Mouse (Mus musculus) kidney, postnatal 10 days (tissue): ENCODE measurements around the gene Tsc2.

ENCODE experiments used
- DNase-seq: peaks from one replicate; pipeline ENCODE4 v3.0.0; 2021; ENCODE audit warnings: mixed read lengths

The Tsc2 gene

DNA sequence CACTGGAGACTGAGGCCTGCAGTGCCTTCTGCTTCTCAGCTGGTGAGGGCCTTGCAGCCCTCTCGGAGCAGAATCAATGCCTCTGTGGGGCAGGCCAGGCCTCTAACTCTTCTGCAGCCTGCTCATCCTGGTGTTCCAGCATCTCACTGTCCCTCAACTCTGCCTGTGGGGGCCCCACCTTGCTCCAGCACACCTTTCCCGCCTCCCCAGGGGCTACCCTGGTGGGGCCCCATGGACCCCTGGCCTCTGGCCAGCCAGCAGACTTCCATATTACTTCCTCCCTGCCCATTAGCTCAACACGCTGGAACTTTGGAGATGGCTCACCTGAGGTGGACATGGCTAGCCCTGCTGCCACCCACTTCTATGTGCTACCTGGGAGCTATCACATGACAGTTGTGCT is 67.3 kb downstream of the Tsc2 start:
- DNase-seq, result no peak

- no peak for DNase-seq
Measured at GRCm38 (mm10) chr17:24564422-24564821, 68.0 kb downstream of the Tsc2 start.

GRCm38 (mm10) chr17:24563638-24564037 is 68.8 kb downstream of the Tsc2 start:
- no peak for DNase-seq

GRCm38 (mm10) chr17:24561592-24561991 is 70.8 kb downstream of the Tsc2 start:
- no peak for DNase-seq

DNA sequence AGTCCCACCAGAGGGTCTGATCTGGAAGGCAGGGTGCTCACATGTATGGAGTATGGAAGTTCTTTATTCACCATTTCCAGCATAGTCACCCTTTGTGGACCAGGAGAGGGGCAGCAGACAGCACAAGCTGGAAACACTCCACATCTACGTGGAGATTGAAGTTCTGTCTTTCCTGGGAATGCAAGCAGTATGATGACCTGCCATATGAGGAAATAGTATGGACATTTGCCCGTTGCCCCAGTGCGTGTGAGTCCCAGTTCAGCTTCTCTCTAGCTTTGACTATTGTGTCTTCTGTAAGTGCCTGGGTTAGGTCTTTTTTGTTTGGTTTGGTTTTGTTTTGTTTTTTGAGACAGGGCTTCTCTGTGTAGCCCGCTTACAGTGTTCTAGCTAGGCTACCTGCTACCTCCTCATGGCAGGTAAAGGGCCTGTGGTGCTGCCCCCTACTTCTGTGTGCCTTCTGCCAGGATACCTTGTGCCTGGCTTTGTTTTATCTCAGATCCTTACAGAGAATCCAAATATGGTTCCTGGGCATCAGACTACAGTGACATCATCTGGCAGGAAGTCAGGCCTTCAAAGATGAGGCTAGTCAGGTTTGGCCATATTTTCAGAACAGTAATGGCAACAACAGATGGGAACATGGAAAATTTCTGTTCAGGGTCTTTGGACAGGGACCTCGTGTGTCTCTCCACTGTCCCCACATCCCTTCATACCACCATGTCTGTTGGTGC is 72.0 kb downstream of the Tsc2 start:
- no peak for DNase-seq

GRCm38 (mm10) chr17:24559146-24559545 is 73.3 kb downstream of the Tsc2 start:
- peak; percentile 49 for DNase-seq

- peak; percentile 60 for DNase-seq
Measured at GRCm38 (mm10) chr17:24558600-24559099, 73.8 kb downstream of the Tsc2 start.

DNA sequence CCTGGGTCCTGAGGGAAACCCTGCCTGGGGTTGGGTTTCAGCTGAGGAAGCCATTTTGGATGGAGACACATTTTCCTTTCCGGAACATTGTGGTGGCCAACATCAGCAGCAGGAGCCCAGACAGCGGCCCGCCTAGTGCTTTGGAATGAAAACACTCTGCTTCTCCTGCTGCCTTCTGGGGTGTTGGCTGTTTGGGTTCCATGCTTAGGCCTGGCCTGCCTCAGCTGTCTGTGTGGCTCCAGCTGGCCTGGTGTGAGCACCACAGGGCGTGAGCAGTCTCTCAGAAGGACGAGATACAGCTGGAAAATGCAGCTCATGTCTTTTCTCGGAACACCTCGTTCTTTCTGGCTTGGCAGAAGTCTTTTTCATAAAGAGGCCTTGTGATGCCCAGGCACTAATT is 75.3 kb downstream of the Tsc2 start:
- no peak for DNase-seq

DNA sequence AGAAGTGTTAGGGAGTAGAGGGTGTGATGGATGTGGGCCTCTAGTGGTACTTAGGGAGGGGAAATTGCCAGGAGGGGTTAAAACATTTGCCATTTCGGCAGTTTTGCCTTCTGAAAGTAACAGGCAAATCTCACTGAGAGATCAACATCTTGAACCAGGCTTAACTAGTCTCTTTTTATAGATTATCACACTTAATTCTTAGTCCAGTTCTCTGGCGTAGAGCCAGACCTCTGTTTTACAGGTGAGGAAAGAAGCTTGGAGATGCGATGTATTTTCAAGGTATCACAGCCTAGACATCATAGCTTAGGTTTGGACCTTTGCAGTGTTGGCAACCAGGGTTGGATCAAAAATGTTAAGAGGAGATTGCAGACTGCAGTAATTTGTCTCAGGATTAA is 81.4 kb downstream of the Tsc2 start:
- no peak for DNase-seq

DNA sequence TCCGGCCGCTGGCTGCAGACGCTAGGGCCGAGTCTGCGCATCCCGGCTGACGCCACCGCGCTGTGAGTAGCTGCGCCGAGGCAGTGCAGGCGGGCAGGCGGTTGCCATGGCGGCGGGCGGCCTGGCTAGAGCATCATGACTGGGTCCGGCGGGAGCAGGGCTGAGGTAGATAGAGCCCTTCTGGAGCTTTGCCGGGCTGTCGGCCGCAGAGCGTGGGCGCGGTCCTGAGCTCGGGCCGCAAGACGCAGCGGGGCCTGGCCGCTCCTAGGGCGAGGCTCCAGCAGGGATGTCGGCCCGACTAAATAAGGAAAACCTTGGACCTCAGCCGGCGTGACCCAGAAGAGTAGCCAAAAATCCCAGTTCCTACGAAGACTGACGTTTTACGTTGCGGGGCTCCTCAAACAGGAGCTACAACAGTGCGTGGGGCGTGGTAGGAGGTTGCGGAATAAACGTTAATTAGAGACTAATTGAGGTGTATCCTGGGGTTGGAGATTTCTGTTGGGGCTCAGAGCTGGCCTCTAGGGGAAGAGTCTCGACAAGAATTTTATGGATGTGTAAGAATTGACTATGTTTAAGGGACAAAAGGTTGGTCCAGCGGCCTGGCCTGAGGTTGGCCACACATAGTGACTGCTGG is 81.9 kb downstream of the Tsc2 start:
- DNase-seq, result peak; percentile 86

- DNase-seq, result peak; percentile 99
Measured at GRCm38 (mm10) chr17:24549618-24550415, 82.6 kb downstream of the Tsc2 start, which contains the start of gene Pkd1. Pkd1 (plus strand) TSS chr17:24549834.

DNA sequence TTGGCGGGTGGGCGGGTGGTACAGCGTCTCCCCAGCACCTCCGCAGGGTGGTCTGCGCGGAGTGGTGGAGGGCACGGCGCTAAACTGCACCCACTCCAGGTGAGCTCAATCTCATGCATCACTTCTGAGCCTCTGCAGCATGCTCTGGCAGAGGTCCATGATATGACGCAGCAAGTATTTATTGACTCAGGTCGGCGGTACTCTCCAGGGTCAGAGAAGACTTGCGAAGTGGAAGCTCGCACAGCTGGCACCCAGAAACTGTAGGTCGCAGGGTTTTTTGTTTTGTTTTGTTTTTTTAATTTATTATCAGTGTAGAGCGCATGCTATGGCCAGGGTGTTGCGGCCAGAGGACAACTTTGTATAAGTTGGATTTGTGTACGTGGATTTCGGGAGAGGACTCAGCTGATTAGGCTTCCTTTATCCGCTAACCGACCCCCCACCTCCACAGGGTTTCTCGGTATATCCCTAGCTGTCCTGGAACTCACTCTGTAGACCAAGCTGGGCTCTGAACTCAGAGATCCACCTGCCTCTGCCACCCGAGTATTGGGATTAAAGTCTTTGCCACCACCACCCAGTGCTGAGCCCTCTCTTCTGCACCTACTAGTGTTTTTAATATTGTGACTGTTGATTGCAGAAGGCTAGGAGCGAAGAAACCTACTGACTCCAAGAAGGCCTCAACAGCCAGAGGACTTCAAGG is 83.4 kb downstream of the Tsc2 start:
- peak; percentile 81 for DNase-seq

- DNase-seq, result no peak
Measured at GRCm38 (mm10) chr17:24548435-24548834, 84.0 kb downstream of the Tsc2 start.

- DNase-seq, result no peak
Measured at GRCm38 (mm10) chr17:24546234-24546633, 86.2 kb downstream of the Tsc2 start.
